Mouse (Mus musculus) hematopoietic stem cell, adult 5-6 weeks (primary cell): ENCODE results near the gene Arhgef15. TPM values are rescaled to one million over a fixed set of nuclear protein-coding genes. Genes with fewer than 3 reads are reported as not detected.
"Not testable (repeated sequence)": the region's sequence is repeated elsewhere in the genome, so short reads cannot be mapped to it uniquely, and the experiment has no call there.

Experiments used
- ATAC-seq, 2 experiments: fragments of 125-278 bp in 1 of 2; replicated peaks in 1 of 2; 2 replicates each; pipeline ENCODE4 v1.8.0; 2016 to 2017; ENCODE audit warnings: inconsistent platforms in 2 of 2, mild to moderate bottlenecking in 2 of 2, moderate number of reproducible peaks in 2 of 2, low read depth in 1 of 2, moderate TSS enrichment in 1 of 2; ENCODE audit not compliant: low FRiP score in 2 of 2, poor library complexity in 2 of 2, severe bottlenecking in 2 of 2, insufficient read depth in 1 of 2, low TSS enrichment in 1 of 2
- total RNA-seq: library from RNA; stranded (forward); fragments of 172-1452, 232-1000 nt; gene quantifications from 2 replicates; pipeline ENCODE4 v1.2.3, GENCODE M21; 2017

The Arhgef15 gene
- total RNA-seq: 0.81 and 1.8 TPM in 2 replicates

- ATAC-seq: no peak
Observed at GRCm38 (mm10) chr11:68957308-68957707, at the start of gene Arhgef15. Arhgef15 (minus strand) TSS chr11:68957480.

DNA sequence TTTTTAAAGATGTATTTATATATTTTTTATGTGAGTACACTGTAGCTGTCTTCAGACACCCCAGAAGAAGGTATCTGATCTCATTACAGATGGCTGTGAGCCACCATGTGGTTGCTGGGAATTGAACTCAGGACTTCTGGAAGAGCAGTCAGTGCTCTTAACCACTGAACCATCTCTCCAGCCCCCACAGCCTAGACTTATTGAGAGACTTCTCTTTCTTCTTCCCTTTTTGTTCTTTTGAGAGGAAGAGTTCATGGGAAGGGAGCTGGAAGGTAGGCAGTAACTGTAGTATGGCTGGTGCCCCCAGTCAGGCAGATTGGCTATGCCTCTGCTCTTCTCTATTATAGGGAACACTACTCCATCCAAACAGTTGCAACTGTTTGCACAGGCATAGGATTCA, 49.3 kb upstream of the Arhgef15 start:
- ATAC-seq: not testable (repeated sequence)

DNA sequence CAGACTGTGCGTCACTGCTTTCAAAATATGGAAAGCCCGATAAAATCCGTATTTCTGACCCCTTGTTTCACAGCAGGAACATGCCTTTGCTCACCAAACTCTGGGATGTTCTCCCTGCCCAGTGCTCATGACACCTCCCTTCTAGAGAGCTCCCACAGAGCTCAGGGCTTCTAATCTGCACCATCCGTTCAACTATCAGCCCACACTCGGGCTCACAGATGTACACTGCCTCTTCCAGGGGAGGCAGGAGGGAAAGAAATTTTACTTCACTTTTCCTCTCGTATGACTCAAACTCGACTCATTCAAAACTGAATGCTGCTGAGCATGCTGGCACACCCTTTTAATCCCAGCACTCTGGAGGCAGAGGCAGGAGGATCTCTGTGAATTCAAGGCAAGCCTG, 47.9 kb upstream of the Arhgef15 start:
- no peak for ATAC-seq

- ATAC-seq: no peak
Observed at GRCm38 (mm10) chr11:69003592-69003991, 46.3 kb upstream of the Arhgef15 start.

GRCm38 (mm10) chr11:69002782-69003181, 45.5 kb upstream of the Arhgef15 start:
- not testable (repeated sequence) for ATAC-seq

GRCm38 (mm10) chr11:68997080-68997479, 39.8 kb upstream of the Arhgef15 start:
- ATAC-seq: no peak

GRCm38 (mm10) chr11:68994377-68994776, 37.1 kb upstream of the Arhgef15 start:
- no peak for ATAC-seq

DNA sequence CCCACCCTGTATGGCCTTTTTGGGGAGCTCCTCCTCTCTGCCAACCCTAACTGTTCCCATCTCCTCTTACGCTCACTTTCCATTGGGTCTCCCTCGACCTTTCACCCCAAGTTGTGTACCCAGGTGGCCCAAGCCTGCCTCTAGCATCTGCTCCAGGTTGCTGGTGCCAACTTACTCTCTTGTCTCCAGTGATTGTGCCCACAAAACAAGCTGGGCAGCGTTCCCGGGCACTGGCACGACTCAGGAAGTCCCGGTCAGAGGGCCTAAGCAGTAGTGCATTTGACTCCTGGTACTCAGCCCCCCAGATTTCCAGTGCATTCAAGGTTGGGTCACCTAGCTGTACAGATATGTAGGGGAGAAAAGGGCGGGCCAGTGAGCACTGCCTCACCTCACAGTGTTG, 35.8 kb upstream of the Arhgef15 start:
- ATAC-seq: no peak

- ATAC-seq: no peak
Observed at GRCm38 (mm10) chr11:68988341-68988740, 31.1 kb upstream of the Arhgef15 start.

- no peak for ATAC-seq
Observed at GRCm38 (mm10) chr11:68987365-68987882, 30.1 kb upstream of the Arhgef15 start.

DNA sequence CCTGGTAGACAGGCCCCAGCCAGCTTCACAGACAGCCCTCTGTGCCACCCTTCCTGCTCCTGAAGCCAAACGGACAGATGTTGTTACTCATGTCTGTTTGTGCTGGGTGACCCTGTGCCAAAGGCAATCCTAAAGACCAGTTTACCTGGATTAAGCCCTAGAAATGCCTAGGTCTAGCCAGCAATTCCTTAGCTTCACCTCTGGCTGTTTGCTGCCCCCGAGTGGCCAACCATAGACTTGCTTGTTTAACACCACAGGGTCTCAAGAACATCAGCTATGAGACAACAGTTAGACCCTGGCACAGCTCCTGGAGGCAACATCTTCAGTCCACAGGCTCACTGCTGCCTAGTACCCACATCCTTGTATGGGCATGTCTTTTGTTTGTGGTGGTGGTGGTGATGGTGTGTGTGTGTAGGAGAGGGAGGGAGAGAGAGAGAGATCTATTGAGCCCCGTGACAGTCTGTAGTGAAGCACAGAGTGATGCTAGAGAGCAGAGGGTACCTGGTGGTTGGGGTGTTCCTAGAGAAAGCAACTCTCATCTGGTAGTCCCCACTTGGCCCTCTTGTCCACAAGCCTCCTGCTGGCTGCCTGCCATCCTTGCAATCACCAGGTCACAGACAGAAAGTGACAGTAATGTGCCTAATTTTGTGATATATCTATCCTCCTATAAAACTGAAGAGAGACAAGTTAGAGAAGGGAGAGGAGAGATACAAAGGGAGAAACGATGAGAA, 25.5 kb upstream of the Arhgef15 start:
- peak; percentile 77 to 79 for ATAC-seq

DNA sequence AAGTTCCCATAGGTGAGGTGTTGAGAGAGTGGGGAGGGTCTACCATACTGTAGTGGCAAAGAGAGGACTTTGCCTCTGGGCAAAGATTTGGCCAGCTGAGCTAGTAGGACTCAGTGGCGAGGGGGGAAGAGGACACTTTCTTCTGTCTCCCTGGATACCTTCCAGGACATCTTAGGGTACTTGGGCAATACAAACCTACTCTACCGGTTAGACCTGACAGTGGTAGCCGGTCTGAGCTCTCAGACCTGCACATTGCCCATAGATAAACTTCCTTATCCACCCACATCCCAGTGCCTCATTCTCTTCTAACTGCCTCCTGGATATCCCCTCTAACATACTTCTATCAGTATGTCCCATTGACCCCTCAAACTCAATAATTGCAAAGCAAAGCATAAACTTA, 23.6 kb upstream of the Arhgef15 start:
- ATAC-seq: no peak

- ATAC-seq: peak; percentile 76 to 78
Observed at GRCm38 (mm10) chr11:68979320-68979733, 22.0 kb upstream of the Arhgef15 start.

- no peak for ATAC-seq
Observed at GRCm38 (mm10) chr11:68975601-68976000, 18.3 kb upstream of the Arhgef15 start.

GRCm38 (mm10) chr11:68975085-68975484, 17.8 kb upstream of the Arhgef15 start, which contains the start of gene Rangrf:
Rangrf (minus strand) TSS chr11:68975185.
- no peak for ATAC-seq

DNA sequence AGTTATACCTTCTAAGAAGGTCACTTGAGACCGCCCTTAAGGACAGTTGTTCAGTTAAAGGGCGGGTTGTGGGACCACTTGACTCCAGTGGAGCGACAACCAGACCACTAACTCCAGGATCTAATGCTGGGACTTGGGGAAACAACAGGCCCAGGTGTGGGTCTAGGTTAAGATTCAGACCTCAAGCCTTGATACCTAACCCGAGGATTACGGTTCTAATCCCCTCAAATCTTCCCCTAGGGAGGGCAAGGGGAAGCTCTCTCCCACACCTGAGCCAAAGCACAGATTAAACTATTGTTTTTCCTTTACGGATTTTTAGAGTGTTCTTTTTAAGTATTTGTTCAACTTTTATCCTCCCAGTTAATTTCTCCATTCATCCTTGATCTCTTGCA, 16.8 kb upstream of the Arhgef15 start:
- no peak for ATAC-seq

- peak; percentile 91 to 93 for ATAC-seq
Observed at GRCm38 (mm10) chr11:68973250-68974058, 16.2 kb upstream of the Arhgef15 start.

- ATAC-seq: no peak
Observed at GRCm38 (mm10) chr11:68970232-68970631, 13.0 kb upstream of the Arhgef15 start.
